Mouse (Mus musculus) liver, adult 2 months (tissue): ENCODE results near the gene Rad51b.

Experiments used
- CTCF ChIP-seq: fragments of 200-500 bp; IDR thresholded peaks from 2 replicates; pipeline ENCODE4 v1.5.1; 2011; ENCODE audit warnings: low read depth, low read length, control low read depth
- POLR2A ChIP-seq: fragments of 200-500 bp; IDR thresholded peaks from 2 replicates; pipeline ENCODE4 v1.6.1; 2011; ENCODE audit warnings: low read length, control low read depth; ENCODE audit not compliant: insufficient read depth; ENCODE audit errors: extremely low read depth

DNA sequence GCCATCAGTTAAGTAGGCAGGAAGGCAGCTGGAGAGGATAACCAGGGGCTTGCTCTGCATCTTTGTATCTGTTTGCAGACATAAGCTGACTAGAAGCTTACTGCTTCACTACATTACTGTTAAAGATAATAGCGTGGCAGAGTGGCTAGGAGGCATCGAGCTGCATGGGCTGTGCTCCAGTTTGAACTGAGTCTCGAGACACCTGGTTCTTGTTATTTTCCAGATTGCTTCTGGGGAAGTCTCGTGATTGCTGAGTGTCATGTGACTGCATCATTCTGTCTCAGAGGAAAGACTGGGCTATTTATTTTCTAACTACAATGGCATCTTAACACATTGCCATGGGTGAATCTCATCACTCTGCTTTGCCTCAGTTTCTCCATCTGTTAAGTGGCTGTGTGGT, 80.8 kb downstream of the Rad51b start:
- TF ChIP-seq CTCF (no peak), POLR2A (no peak)
